Mouse (Mus musculus) spleen, postnatal 36 days (tissue): ENCODE data around the gene Kank2.

ENCODE experiments used
- DNase-seq, 2 experiments: peaks; one replicate each; pipeline ENCODE4 v3.0.0; 2022; ENCODE audit warnings: low spot score in 2 of 2, mixed read lengths in 1 of 2

The Kank2 gene

GRCm38 (mm10) chr9:21798345-21799009 lies at the start of gene Kank2:
TSS of gene Kank2 (minus strand) at chr9:21798744.
- DNase-seq, result peak; percentile 59 to 64

DNA sequence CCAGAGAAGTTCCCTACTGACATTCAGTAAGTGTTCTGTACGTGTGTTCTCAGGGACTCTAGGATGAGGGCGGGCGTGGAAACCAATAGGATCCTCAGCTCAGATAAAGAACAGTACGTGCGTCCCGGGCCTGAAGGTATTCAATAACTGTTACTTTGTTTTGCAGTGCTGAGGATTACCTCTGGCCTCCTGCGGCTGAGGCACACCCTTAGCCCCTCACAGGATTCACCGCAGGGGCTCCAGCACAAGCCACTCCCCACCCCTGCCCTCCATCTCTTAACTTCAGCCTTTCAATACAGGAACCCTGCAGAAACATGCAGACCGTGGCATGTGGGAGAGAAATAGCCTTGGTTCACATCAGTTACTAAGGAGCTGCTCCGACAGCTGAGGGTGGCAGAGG lies 49.4 kb upstream of the Kank2 start:
- no peak for DNase-seq

- no peak for DNase-seq
Observed at GRCm38 (mm10) chr9:21847425-21847824, 48.9 kb upstream of the Kank2 start.

- DNase-seq, result no peak
Observed at GRCm38 (mm10) chr9:21846755-21847341, 48.3 kb upstream of the Kank2 start.

DNA sequence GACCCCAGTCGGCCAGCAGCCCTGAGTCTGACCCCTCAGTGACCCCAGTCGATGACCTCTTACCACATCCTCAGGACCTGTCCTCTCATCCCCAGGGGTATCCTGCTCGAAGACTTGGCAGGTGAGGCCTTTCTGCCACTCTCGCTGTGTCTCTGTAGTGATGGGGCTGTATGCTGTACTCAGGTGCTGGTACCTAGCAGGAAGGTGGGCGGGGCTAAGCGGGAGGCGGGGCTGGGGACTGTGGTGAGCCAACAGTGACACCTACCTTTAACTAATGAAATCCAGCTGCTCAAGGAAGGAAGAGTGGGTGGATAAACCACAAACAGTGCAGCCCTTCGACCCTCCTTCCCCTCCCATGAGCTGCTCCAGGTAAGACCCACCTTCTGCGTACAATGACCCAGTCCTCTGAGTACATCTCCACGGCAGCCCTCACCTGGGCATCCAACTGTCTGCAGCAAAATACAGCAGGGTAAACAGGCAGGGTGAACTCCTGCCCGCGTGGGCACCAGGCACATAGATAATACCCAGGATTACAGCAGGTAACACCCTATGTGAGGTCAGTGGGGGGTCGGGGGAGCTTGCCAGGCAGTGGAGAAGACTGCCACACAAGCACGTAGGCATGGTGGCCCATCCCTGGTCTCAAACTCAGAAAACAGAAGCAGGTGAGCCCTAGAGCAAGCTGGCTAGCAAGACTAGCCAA lies 47.0 kb upstream of the Kank2 start:
- DNase-seq, result no peak

GRCm38 (mm10) chr9:21843086-21843485 lies 44.5 kb upstream of the Kank2 start:
- DNase-seq, result no peak

DNA sequence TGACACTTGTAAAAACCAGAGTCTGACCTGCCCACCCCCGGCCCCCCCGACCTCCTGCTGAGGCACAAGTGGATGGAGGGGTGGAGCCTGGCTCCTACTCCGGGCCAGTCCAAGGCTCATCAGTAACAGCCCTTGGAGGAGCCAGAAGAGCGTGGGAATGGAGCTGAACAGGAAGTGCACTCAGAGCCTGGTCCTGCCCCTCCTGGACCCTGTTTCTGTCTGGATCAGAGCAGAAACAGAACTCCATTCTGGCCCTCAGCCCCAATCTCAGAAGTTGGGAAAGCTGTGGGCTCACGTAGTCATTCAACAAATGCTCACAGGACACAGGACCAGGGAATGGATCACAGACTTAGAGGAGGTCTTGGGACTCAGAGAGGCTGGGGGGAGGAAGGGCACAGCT lies 43.8 kb upstream of the Kank2 start:
- DNase-seq, result no peak

GRCm38 (mm10) chr9:21841340-21841739 lies 42.8 kb upstream of the Kank2 start:
- DNase-seq, result no peak

DNA sequence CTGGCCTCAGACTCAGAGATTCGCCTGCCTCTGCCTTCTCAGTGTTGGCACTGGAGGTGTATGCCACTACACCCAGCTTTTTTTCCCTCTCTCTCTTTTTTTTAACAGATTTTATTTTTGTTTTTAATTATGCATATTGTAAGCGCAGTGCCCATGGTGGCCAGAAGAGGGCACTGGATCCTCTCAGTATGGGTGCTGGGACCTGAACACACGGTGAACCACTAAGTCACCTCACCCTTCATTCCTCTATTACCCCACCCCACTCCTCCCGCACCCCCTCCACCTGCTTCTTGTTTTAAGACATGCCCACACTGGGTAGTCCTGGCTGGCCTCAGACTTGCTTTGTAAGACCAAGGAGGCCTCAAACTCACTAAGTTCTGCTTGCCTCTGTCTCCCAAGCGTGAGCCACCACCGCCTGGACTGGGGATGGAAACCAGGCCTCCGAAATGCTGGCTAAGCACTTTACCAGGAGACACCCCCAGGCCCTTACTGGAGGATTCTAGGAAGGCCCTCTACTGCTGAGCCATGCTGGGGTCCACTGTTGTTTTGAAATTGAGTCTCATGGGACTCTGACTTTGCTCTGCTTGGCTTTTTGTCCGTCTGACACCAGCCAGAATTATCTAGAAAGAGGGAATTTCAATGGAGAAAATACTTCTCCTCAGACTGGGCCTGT lies 41.7 kb upstream of the Kank2 start:
- DNase-seq, result no peak

GRCm38 (mm10) chr9:21837690-21838089 lies 39.1 kb upstream of the Kank2 start:
- DNase-seq, result no peak

GRCm38 (mm10) chr9:21835258-21835912 lies 36.8 kb upstream of the Kank2 start, which contains the start of gene Angptl8:
TSS of gene Angptl8 (plus strand) at chr9:21835510.
- DNase-seq, result no peak

DNA sequence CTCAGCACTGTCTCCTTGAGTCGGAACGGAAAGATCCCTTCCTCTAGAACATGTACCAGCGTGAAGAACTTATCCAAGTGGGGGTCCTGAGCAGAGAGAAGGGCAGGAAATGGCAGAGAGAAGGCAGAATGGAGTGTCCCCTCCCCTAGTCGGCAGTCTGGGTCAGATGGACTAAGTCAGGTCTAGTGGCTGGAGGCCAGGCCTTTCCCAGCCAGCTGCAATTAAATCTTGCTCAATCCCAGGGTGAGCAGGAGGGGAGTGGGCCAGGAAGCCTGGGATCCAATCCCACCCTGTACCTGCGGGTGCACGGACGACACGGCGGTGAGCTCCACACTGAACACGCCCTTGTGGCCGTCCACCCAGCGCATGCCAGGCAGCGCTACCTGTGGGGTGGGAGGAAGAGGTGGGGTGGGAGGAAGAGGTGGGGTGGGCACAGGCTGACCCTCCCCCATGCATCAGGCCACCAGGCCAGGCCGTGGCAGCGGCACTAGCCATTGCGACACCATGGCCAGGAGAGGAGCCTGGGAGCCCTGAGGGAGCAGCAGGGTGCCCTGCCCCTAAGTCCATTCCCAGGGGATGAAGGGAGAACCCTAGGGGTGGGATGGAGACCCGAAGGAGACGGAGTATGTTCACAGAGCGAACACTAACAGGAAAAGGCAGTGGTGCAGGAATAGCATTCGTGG lies 33.2 kb upstream of the Kank2 start:
- no peak for DNase-seq

GRCm38 (mm10) chr9:21830936-21831335 lies 32.4 kb upstream of the Kank2 start:
- no peak for DNase-seq

DNA sequence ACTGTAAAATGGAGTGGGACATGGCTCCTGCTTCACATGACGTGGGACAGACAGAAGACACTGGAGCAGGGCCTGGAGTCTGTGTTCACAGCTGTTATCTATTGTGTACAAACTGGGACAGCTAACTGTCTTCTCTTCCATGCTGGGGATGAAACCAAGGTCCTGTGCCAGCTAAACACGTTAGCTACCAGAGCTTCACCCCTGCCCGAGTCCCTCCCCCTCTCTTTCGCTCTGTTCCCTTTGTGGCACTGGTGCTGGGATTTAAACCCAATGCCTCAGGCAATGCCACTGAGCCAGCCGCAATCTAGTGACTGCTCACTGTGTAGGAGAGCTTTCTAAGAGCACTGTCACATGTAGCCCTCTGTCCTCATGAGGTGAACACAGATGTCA lies 31.9 kb upstream of the Kank2 start:
- DNase-seq, result no peak

GRCm38 (mm10) chr9:21829834-21830460 lies 31.4 kb upstream of the Kank2 start:
- DNase-seq, result no peak

GRCm38 (mm10) chr9:21824366-21824765 lies 25.8 kb upstream of the Kank2 start:
- DNase-seq, result no peak

DNA sequence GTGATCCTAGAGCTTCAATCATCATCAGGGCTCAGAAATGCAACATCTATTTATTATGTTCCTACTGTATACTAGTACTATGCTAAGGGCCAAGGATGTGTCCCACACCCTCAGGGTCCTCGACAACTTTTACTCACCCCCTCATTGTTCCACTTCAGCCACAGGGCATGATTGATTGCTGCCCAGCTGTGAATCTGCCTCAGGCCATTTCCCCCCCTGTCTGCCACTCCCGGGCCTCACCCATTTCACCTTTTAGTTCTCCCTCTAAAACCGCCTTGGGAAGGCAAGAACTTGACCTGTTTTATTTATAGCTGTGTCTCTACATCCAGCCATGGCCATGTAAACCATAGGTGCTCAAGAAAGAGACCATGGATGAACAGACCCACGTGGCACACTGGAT lies 25.4 kb upstream of the Kank2 start:
- no peak for DNase-seq

- no peak for DNase-seq
Observed at GRCm38 (mm10) chr9:21822686-21823085, 24.1 kb upstream of the Kank2 start.

DNA sequence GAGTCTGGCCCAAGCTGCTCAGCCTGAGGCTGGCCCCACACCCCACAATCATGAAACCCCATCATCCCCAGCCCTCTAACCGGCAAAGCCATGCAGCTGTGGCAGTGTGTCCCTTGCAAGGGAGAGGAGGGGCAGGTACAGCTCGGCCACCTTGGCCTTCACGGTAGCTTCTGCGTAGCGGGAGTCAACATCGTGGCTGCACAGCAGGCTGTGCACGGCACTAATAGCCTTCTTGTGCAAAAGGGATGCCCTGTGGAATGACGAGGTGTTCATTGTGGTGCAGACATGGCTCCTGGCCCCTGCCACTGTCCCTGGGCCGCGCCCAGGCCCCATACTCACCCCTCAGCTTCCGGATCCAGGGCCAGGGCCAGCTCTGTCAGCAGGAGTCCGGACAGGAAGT lies 21.6 kb upstream of the Kank2 start:
- DNase-seq, result no peak

DNA sequence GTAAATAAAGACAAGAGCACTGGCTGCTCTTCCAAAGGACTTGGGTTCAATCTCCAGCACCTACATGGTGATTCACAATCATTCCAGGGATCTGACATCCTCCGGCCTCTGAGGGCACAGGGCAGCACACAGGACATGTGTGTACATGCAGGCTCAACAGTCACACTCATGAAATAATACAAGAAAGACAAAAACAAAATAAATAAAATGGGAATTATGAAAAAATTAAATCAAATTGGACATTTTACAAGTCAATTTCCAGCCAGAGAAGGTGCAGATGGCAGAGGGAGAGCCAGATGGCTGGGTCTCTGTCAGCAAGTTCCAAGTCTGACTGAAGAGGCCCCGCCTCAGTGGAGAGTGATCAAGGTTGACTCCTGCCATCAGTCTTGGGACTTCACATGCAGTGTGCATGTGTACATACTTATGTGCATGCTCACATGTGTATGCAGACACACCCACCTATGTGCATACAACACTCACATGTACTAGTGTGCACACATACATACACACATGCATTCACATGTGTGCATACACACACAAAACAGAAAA lies 20.7 kb upstream of the Kank2 start:
- DNase-seq, result no peak

- no peak for DNase-seq
Observed at GRCm38 (mm10) chr9:21818561-21818960, 20.0 kb upstream of the Kank2 start.
